Mouse (Mus musculus) liver, adult 2 months (tissue): Measurements from ENCODE around the gene Ccdc162.

Experiments used
- CTCF ChIP-seq: fragments of 200-500 bp; IDR thresholded peaks from 2 replicates; pipeline ENCODE4 v1.5.1; 2011; ENCODE audit warnings: low read depth, low read length, control low read depth
- POLR2A ChIP-seq: fragments of 200-500 bp; IDR thresholded peaks from 2 replicates; pipeline ENCODE4 v1.6.1; 2011; ENCODE audit warnings: low read length, control low read depth; ENCODE audit not compliant: insufficient read depth; ENCODE audit errors: extremely low read depth

DNA sequence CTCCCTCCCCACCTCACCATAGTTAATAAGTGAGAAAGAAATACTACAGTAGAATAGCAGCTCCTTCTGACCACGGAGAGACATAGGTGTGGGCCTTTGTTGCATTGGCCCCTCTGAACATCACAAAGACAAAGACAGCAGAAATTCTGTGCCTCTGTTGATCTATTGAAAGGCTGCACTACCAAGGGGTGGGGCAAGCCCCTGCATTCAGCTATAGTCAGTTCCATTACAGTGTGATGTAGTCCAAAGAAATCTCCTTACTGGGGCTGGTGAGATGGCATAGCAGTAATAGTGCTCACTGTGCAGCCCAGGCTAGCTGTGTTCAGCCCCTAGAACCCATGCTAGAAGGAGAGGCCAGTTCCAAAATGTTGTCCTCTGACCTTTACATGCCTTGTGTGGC is 211.4 kb downstream of the Ccdc162 start:
- TF ChIP-seq POLR2A (no peak), CTCF (no peak)
